Mouse (Mus musculus): Measurements from ENCODE around the gene Edem2. TPM values are rescaled to one million over a fixed set of nuclear protein-coding genes. Genes with fewer than 3 reads are reported as not detected.

The Edem2 gene
- polyA plus RNA-seq, 1 experiment from 2014 or later = 42.4 TPM

DNA sequence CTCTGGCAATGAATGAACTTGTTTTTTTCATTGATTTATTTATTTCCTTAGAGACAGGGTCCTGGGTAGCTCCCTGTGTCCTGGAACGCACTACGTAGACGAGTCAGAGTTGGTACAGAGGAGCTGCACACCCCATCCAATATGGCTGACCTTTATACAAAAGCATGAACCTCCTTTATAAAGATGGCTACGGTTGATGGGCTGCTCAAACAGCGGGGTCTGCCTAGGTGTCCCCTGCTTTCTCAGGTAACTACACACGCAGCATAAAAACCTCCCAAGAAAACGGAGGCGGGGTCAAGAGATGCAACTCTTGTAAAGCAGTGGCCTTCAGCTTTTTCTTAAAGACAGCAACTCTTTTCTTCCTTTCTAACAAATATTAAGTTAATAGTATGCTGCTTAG is 61.4 kb downstream of the Edem2 start:
- Histone ChIP-seq H3K27me3 (replicated peaks; ENCODE audit: control insufficient read depth, insufficient read depth, low read length) (no peaks in the 10 kb centered on the region), H3K9ac (ENCODE audit: low read depth, low read length) (no peak overlapping the region), H3K27ac (ENCODE audit: low read depth, low read length) (no peak overlapping the region), H3K4me2 (ENCODE audit: low read length) (no peak overlapping the region), H3K36me3 (ENCODE audit: control insufficient read depth, insufficient read depth, low read length) (peaks cover 35% of the 10 kb centered on the region), H3K9me3 (ENCODE audit: control insufficient read depth, low read length) (no peaks in the 10 kb centered on the region), H3K4me1 (ENCODE audit: control insufficient read depth, insufficient read depth, low read depth, low read length) (no peaks in the 10 kb centered on the region; the same call in 1 of the 2 replicates), H3K4me3 (ENCODE audit: low read length) (no peak overlapping the region)
- 98% methylated on average over 8 of the region's 8 CpGs for WGBS
- ATAC-seq = no peak

DNA sequence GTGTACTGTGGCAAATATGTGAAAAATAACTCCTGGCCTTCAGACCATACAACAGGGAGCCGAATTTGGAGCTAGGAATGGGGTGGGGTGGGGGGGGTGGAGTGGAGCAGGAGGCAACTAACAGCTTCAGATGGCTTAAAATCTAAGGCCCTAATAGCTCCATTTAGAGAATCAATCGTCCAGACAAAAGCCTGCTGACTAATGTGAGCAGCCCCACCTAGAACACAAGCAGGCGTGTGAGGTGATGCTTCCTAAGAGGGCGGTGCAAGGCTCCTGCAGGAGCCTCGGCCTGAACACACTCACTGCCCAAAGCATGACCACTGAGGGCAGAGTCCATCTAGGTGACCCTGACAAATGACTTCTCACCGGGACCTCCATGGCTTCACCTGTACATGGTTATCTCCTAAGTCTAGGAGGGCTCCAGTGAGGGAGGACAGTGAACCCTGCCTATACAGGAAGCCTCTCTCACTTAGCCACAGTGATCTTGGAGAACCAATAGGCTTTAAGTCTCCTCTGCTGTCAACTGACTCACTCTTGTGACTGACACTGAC is 65.3 kb downstream of the Edem2 start:
- Histone ChIP-seq H3K4me3 (ENCODE audit: low read length) (no peak overlapping the region), H3K9me3 (ENCODE audit: control insufficient read depth, low read length) (no peaks in the 10 kb centered on the region), H3K27me3 (replicated peaks; ENCODE audit: control insufficient read depth, insufficient read depth, low read length) (no peaks in the 10 kb centered on the region), H3K4me2 (ENCODE audit: low read length) (no peak overlapping the region), H3K4me1 (ENCODE audit: control insufficient read depth, insufficient read depth, low read depth, low read length) (no peaks in the 10 kb centered on the region), H3K27ac (ENCODE audit: low read depth, low read length) (no peak overlapping the region), H3K9ac (ENCODE audit: low read depth, low read length) (no peak overlapping the region), H3K36me3 (ENCODE audit: control insufficient read depth, insufficient read depth, low read length) (peaks cover 38% of the 10 kb centered on the region)
- WGBS = 86% methylated on average over 6 of the region's 6 CpGs
- no peak for ATAC-seq

DNA sequence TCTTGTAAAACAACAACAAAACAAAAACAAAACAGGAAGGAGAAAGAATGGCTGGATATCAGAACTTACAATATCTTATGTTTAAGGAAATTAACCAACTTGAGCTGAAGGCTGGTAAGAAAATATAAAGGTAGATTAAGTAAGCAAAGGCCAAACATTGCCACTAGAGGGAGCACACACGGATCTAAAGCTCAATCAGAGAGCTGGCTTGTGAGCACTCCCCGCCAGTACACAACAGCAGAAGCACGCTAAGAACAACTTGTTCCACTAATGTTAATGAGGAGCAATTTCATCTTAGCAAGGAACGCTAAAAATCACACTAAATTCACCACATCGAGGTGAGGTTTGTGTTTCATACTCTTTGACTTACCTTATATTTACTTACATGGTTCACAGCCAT is 66.2 kb downstream of the Edem2 start:
- Histone ChIP-seq H3K4me3 (ENCODE audit: low read length) (no peak overlapping the region), H3K9me3 (ENCODE audit: control insufficient read depth, low read length) (no peaks in the 10 kb centered on the region), H3K27me3 (replicated peaks; ENCODE audit: control insufficient read depth, insufficient read depth, low read length) (no peaks in the 10 kb centered on the region), H3K27ac (ENCODE audit: low read depth, low read length) (no peak overlapping the region), H3K4me1 (ENCODE audit: control insufficient read depth, insufficient read depth, low read depth, low read length) (no peaks in the 10 kb centered on the region), H3K9ac (ENCODE audit: low read depth, low read length) (no peak overlapping the region), H3K4me2 (ENCODE audit: low read length) (no peak overlapping the region), H3K36me3 (ENCODE audit: control insufficient read depth, insufficient read depth, low read length) (peaks cover 41% of the 10 kb centered on the region)
- 15% methylated on average over 5 of the region's 5 CpGs for WGBS
- peak; percentile 52; the same call in 1 of the 2 replicates for ATAC-seq

DNA sequence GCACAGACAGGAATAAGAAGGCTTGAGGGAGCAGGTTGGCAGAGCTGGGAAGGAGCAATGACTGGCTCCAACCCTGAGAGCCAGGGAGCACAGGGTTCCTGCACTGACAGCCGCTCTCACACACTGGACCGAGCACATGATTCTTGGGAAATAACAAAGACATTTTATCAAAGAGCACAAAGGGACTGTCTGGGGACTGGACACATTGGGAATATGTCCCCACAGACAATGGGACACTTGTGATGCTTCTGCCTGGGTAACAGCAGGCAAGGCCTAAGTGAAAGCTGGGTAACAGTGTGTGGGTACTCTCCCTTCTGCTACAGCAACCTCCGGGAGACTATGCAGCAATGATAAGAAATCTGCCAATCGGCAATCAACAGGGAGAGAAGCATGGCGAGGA is 66.9 kb downstream of the Edem2 start:
- no peaks in the 10 kb centered on the region for H3K4me1 ChIP-seq (ENCODE audit: control insufficient read depth, insufficient read depth, low read depth, low read length)
- no peaks in the 10 kb centered on the region for H3K27me3 ChIP-seq (replicated peaks; ENCODE audit: control insufficient read depth, insufficient read depth, low read length)
- 75% methylated on average over 5 of the region's 5 CpGs for WGBS
- ATAC-seq = no peak
- no peaks in the 10 kb centered on the region for H3K9me3 ChIP-seq (ENCODE audit: control insufficient read depth, low read length)
- peaks cover 39% of the 10 kb centered on the region for H3K36me3 ChIP-seq (ENCODE audit: control insufficient read depth, insufficient read depth, low read length)
- no peak overlapping the region for H3K4me3 ChIP-seq (ENCODE audit: low read length)
- H3K27ac ChIP-seq (ENCODE audit: low read depth, low read length) = no peak overlapping the region
- no peak overlapping the region for H3K9ac ChIP-seq (ENCODE audit: low read depth, low read length)
- H3K4me2 ChIP-seq (ENCODE audit: low read length) = no peak overlapping the region

DNA sequence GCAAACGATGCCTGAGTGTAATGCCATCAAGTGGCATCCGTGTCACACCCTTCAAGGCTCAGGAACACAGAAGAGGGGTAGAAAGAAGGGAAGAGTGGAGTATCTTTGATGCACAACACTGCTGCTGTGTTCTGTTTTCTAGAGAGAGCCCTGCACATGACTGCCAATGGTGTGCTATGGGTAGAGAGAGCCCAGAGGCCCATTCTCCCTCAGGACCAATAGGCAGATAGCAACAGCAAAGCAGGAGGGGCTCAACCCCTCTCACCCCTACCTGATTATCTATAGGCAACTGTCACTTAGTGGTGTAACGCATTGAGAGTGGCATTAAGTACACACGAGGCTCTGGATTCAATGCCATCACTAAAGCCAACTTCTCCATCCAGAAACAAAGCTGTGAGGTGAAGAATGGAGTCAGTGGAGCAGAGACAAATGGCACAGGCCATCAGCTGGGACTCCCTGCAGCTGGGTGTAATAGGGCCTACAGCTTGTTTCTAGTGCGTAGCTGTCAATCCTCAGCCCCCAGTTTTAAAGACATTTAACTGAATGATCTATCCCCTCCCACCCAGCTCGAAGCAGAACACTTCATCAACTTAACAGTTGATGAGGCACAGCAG is 73.4 kb downstream of the Edem2 start:
- ATAC-seq = no peak
- 42% methylated on average over 6 of the region's 6 CpGs for WGBS
- no peak overlapping the region for H3K4me3 ChIP-seq (ENCODE audit: low read length)
- no peaks in the 10 kb centered on the region for H3K4me1 ChIP-seq (ENCODE audit: control insufficient read depth, insufficient read depth, low read depth, low read length)
- H3K36me3 ChIP-seq (ENCODE audit: control insufficient read depth, insufficient read depth, low read length) = peaks cover 32% of the 10 kb centered on the region
- no peak overlapping the region for H3K4me2 ChIP-seq (ENCODE audit: low read length)
- H3K27ac ChIP-seq (ENCODE audit: low read depth, low read length) = no peak overlapping the region
- no peak overlapping the region for H3K9ac ChIP-seq (ENCODE audit: low read depth, low read length)
- no peaks in the 10 kb centered on the region for H3K9me3 ChIP-seq (ENCODE audit: control insufficient read depth, low read length)
- no peaks in the 10 kb centered on the region for H3K27me3 ChIP-seq (replicated peaks; ENCODE audit: control insufficient read depth, insufficient read depth, low read length)

DNA sequence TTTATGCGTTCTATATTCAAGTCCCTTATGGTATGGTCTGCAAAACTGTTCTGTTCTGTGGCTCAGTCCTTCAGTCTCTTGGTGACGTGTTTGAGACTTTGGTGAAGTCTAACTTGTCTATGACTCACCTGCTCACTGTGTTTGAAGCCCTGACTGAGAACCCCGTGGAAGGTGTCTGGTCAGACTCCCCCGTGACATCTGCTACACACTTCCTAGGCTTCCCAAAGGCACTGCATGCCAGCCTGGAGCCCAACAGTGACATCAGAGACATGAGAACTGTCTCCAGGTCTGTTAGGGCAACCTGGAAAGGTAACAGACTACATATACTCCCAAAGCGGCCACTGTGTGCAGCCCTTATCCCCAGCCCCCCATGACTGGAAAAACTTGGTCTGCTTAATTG is 76.7 kb downstream of the Edem2 start:
- no peak for ATAC-seq
- H3K9me3 ChIP-seq (ENCODE audit: control insufficient read depth, low read length) = no peaks in the 10 kb centered on the region
- 97% methylated on average over 5 of the region's 5 CpGs for WGBS

More for the DNA sequence above, 76.7 kb downstream of the Edem2 start:
- no peaks in the 10 kb centered on the region for H3K4me1 ChIP-seq (ENCODE audit: control insufficient read depth, insufficient read depth, low read depth, low read length)
- H3K9ac ChIP-seq (ENCODE audit: low read depth, low read length) = no peak overlapping the region
- no peak overlapping the region for H3K4me2 ChIP-seq (ENCODE audit: low read length)
- no peak overlapping the region for H3K27ac ChIP-seq (ENCODE audit: low read depth, low read length)
- H3K27me3 ChIP-seq (replicated peaks; ENCODE audit: control insufficient read depth, insufficient read depth, low read length) = no peaks in the 10 kb centered on the region
- H3K4me3 ChIP-seq (ENCODE audit: low read length) = no peak overlapping the region
- H3K36me3 ChIP-seq (ENCODE audit: control insufficient read depth, insufficient read depth, low read length) = peaks cover 42% of the 10 kb centered on the region

Other genes with a start within 250 kb of the Edem2 start
- 28.4 and 29.3 TPM in 2 replicates for gene Acss2, start 211.5 kb downstream of the Edem2 start, polyA plus RNA-seq (2015; fragmentation: Nextera tagmentation; extraction: Ambion mirVana)
- 89.4 and 89.9 TPM in 2 replicates for gene Ggt7, start 211.2 kb downstream of the Edem2 start, polyA plus RNA-seq (2015; fragmentation: Nextera tagmentation; extraction: Ambion mirVana)
- gene Gss, start 136.7 kb downstream of the Edem2 start, polyA plus RNA-seq (2015; fragmentation: Nextera tagmentation; extraction: Ambion mirVana) = 15.7 and 17.5 TPM in 2 replicates
- gene Myh7b, start 118.3 kb downstream of the Edem2 start, polyA plus RNA-seq (2015; fragmentation: Nextera tagmentation; extraction: Ambion mirVana) = 0.77 and 1.7 TPM in 2 replicates
- gene Trpc4ap, start 37.1 kb downstream of the Edem2 start, polyA plus RNA-seq (2015; fragmentation: Nextera tagmentation; extraction: Ambion mirVana) = 155 and 168 TPM in 2 replicates
- gene Gm17581, start 6.4 kb upstream of the Edem2 start, polyA plus RNA-seq (2015; fragmentation: Nextera tagmentation; extraction: Ambion mirVana) = not detected in 2 replicates
- 2.3 and 3.7 TPM in 2 replicates for gene Procr, start 21.6 kb upstream of the Edem2 start, polyA plus RNA-seq (2015; fragmentation: Nextera tagmentation; extraction: Ambion mirVana)
- 16.0 and 16.8 TPM in 2 replicates for gene Mmp24, start 45.9 kb upstream of the Edem2 start, polyA plus RNA-seq (2015; fragmentation: Nextera tagmentation; extraction: Ambion mirVana)
- 43.6 and 47.5 TPM in 2 replicates for gene BC029722, start 90.0 kb upstream of the Edem2 start, polyA plus RNA-seq (2015; fragmentation: Nextera tagmentation; extraction: Ambion mirVana)
- gene Eif6, start 97.5 kb upstream of the Edem2 start, polyA plus RNA-seq (2015; fragmentation: Nextera tagmentation; extraction: Ambion mirVana) = 151 TPM in 2 replicates
- 0.41 and 0.61 TPM in 2 replicates for gene Fam83c, start 105.4 kb upstream of the Edem2 start, polyA plus RNA-seq (2015; fragmentation: Nextera tagmentation; extraction: Ambion mirVana)
- 66.3 and 74.9 TPM in 2 replicates for gene Uqcc1, start 200.8 kb upstream of the Edem2 start, polyA plus RNA-seq (2015; fragmentation: Nextera tagmentation; extraction: Ambion mirVana)
- not detected in 2 replicates for gene Gm15557, start 211.3 kb upstream of the Edem2 start, polyA plus RNA-seq (2015; fragmentation: Nextera tagmentation; extraction: Ambion mirVana)
- 2.3 and 3.1 TPM in 2 replicates for gene Gdf5, start 215.9 kb upstream of the Edem2 start, polyA plus RNA-seq (2015; fragmentation: Nextera tagmentation; extraction: Ambion mirVana)
- 11.5 and 14.0 TPM in 2 replicates for gene Cep250, start 227.0 kb upstream of the Edem2 start, polyA plus RNA-seq (2015; fragmentation: Nextera tagmentation; extraction: Ambion mirVana)